Mouse (Mus musculus): ENCODE results near the gene Sirt7.

- TF ChIP-seq RCOR1 (IDR thresholded peaks at IDR 0.05; ENCODE audit: low read depth, low read length) (no peak), POLR2A (IDR thresholded peaks at IDR 0.05; ENCODE audit: control insufficient read depth in 1 of 2, insufficient read depth in 1 of 2, low read depth in 1 of 2, low read length in 2 of 2, poor library complexity in 1 of 2) (no peak), CTCF (IDR thresholded peaks at IDR 0.05 in 2 of 3, conservative IDR thresholded peaks at IDR 0.05 in 1 of 3; ENCODE audit: control insufficient read depth in 1 of 3, insufficient read depth in 1 of 3, low read depth in 2 of 3, low read length in 3 of 3, poor library complexity in 1 of 3, severe bottlenecking in 1 of 3) (no peak), MYB (IDR thresholded peaks at IDR 0.05; ENCODE audit: low read depth, low read length) (no peak), MAZ (IDR thresholded peaks at IDR 0.05; ENCODE audit: low read depth, low read length) (no peak), KAT2A (conservative IDR thresholded peaks at IDR 0.05; ENCODE audit: low read depth, low read length) (no peak), EP300 (IDR thresholded peaks at IDR 0.05; ENCODE audit: low read depth in 1 of 2, low read length in 2 of 2) (no peak), GATA1 (IDR thresholded peaks at IDR 0.05; ENCODE audit: low read depth, low read length) (no peak), SIN3A (IDR thresholded peaks at IDR 0.05; ENCODE audit: low read length) (no peak), ZC3H11A (IDR thresholded peaks at IDR 0.05; ENCODE audit: low read depth, low read length) (no peak), NRF1 (IDR thresholded peaks at IDR 0.05; ENCODE audit: insufficient read depth, low read depth, low read length, poor library complexity, severe bottlenecking) (no peak), SMC3 (IDR thresholded peaks at IDR 0.05; ENCODE audit: low read depth, low read length) (no peak)
These were observed 22.2 kb upstream of the Sirt7 start for GRCm38 (mm10) chr11:120647047-120647830.

Data from MEL (cell line).